Mouse (Mus musculus): Measurements from ENCODE around the gene Phactr1.

The Phactr1 gene

DNA sequence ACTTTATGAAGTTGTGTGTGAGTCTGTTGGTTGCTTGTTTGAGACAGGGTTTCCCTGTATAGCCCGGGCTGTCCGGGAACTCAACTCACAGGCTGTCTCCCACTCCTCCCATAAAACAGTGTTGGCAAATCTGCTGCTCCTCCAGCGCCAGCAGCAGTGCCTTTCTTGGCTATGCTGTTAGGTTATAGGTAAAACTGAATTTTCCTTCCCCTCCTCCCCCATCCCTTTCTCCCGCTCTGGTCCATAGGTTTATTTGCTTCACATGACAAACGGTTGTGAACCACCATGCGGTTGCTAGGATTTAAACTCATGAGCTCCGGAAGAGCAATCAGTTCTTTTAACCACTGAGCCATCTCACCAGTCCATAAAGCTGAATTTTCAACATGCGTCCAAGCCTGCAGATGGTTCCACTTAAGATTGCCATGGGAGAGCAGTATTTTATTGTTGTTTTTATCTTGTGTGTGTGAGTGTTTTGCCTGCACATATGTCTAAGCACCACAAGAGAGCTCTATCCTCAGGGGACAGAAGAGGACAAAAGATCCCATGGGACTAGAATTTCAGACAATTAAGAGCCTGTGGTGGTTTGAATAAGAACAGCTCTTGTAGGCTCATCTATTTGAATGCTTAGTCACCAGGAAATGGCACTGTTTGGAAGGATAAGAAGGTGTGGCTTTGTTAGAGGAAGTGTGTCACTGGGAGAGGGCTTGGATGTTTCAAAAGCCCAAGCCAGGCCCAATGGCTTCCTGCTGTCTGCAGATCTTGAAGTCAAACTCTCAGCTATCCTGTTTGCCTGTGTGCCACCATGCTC is 503.0 kb downstream of the Phactr1 start:
- no peak for DNase-seq (ENCODE audit: low spot score)

DNA sequence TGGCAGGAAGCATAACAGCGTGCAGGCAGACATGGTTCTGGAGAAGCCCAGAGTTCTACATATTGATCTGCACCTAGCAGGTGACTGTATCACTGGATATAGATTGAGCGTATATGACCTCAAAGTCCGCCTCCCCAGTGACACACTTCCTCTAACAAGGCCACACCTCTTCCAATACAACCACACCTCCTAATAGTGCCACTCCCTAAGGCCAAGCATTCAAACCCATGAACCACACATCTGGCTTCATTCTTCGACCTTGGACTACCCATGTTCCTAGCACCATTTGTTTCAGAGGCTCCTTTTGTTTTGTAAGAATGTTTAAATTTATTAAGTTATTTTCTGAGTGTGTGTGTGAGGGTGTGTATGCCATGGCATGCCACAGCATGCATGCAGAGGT is 507.3 kb downstream of the Phactr1 start:
- DNase-seq (ENCODE audit: low spot score) = no peak

Measured in c-Kit-positive CD71-positive TER-119-positive erythroid progenitor cells, embryonic 14.5 days (primary cell).